Mouse (Mus musculus) testis, adult 2 months (tissue): Measurements from ENCODE around the gene Abca7. TPM values are rescaled to one million over a fixed set of nuclear protein-coding genes. Genes with fewer than 3 reads are reported as not detected.

Source experiments
- H3K27ac ChIP-seq: fragments of 200-500 bp; 2 replicates; pipeline ENCODE4 v1.5.1; 2012; ENCODE audit warnings: low read depth, low read length; ENCODE audit not compliant: control insufficient read depth, insufficient read depth
- H3K27me3 ChIP-seq: fragments of 200-500 bp; 2 replicates; pipeline ENCODE4 v1.6.1; 2012; ENCODE audit warnings: mild to moderate bottlenecking, low read length, moderate library complexity; ENCODE audit not compliant: control insufficient read depth, insufficient read depth
- H3K36me3 ChIP-seq: fragments of 200-500 bp; 2 replicates; pipeline ENCODE4 v1.6.1; 2012; ENCODE audit warnings: mild to moderate bottlenecking, low read length; ENCODE audit not compliant: control insufficient read depth, insufficient read depth
- H3K4me1 ChIP-seq: fragments of 200-500 bp; 2 replicates; pipeline ENCODE4 v1.6.1; 2012; ENCODE audit warnings: low read length; ENCODE audit not compliant: control insufficient read depth, insufficient read depth
- H3K4me3 ChIP-seq: fragments of 200-500 bp; 2 replicates; pipeline ENCODE4 v1.5.1; 2012; ENCODE audit warnings: low read depth, mild to moderate bottlenecking, low read length, moderate library complexity, mixed read lengths; ENCODE audit not compliant: control insufficient read depth
- CTCF ChIP-seq: fragments of 200-500 bp; IDR thresholded peaks from 2 replicates; pipeline ENCODE4 v1.5.1; 2012; ENCODE audit warnings: low read depth, mild to moderate bottlenecking, inconsistent platforms, low read length, moderate library complexity; ENCODE audit not compliant: control insufficient read depth, insufficient read depth, insufficient replicate concordance
- POLR2A ChIP-seq: fragments of 200-500 bp; IDR thresholded peaks from 2 replicates; pipeline ENCODE4 v1.6.1; 2012; ENCODE audit warnings: low read depth, mild to moderate bottlenecking, inconsistent platforms, low read length, moderate library complexity; ENCODE audit not compliant: control insufficient read depth
- polyA plus RNA-seq: library from polyadenylated mRNA; depleted of rRNA; stranded (reverse); fragments of >200 nt; gene quantifications from 2 replicates; pipeline ENCODE4 v1.2.3, GENCODE M21; 2012

The Abca7 gene
- polyA plus RNA-seq, 1 experiment: 2.2 TPM

DNA sequence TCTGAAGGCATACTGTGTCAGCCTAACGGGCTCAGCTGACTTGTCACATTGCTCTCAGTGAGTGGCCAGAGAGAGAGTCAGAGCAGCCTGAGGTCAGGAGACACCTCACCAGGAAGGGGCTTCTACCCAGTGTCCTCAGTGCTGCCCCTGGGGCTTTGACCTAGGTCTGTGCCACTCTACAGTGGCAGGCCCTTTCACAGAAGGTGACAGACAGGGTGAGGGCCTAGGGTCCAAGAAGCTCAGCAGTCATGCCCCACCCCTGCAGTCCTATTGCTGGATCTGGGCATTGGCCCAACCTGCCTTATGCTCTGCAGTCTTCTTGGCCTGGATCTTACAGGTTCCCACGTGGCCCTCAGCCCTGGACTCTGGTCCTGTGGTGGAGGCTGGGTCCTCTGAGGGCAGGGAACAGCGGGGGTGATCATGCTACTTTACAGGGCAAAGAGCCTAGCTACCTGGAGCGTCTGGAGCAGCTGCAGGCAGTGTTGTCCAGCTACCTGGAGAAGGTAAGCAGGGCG lies 29.4 kb upstream of the Abca7 start:
- no peaks in the 10 kb centered on the region for H3K27me3 ChIP-seq
- H3K27ac ChIP-seq: no peak overlapping the region
- H3K4me1 ChIP-seq: peaks cover 12% of the 10 kb centered on the region
- H3K36me3 ChIP-seq: no peaks in the 10 kb centered on the region; the same call in 1 of the 2 replicates
- TF ChIP-seq POLR2A (no peak), CTCF (no peak)
- no peak overlapping the region for H3K4me3 ChIP-seq

DNA sequence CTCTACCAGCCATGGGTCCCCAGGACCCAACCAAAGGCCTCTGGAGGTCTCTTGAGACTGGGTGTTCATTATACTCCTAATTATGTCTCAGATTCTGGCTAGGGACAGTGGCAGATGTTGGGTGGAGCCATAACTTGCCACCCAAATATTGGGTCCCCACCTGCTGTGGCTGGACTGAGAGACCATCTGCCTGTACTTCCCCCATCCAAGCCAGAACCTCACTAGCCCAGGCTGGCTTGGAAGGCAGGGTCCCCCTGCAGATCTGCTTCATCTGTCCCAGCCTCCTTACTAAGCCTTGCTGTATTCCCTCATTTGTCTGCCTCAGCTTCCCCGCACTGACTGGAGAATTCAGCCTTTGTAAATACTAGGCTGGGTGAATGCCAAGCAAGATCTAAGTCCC lies 28.1 kb upstream of the Abca7 start:
- Histone ChIP-seq H3K4me1 (peaks cover 12% of the 10 kb centered on the region), H3K36me3 (no peaks in the 10 kb centered on the region), H3K27ac (no peak overlapping the region), H3K27me3 (no peaks in the 10 kb centered on the region), H3K4me3 (no peak overlapping the region)
- TF ChIP-seq POLR2A (no peak), CTCF (no peak)

DNA sequence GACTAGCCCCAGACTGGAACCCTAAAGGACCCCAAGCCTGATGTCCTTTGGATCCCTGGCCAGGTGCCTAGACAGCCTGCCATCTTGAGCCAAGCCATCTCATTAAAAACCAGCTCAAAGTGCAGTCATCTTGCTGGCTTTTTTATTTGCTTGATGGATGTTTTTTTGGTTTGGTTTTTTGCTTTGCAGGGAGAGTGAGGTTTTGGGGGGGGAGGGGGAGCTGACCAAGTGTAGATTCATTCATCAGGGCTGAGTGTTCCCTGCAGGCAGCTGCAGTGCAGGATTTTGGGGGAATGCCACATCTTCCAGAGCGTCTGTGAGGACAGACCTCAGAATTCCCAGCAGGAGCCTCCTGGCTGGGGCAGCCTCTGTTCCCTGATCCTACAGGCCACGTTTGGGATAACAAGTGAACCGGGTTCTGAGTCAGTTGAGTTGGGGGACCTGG lies 27.1 kb upstream of the Abca7 start:
- H3K4me1 ChIP-seq: peaks cover 12% of the 10 kb centered on the region
- no peaks in the 10 kb centered on the region for H3K27me3 ChIP-seq
- no peak for TF ChIP-seq POLR2A
- TF ChIP-seq CTCF: no peak
- no peak overlapping the region for H3K4me3 ChIP-seq
- H3K27ac ChIP-seq: no peak overlapping the region
- no peaks in the 10 kb centered on the region for H3K36me3 ChIP-seq

DNA sequence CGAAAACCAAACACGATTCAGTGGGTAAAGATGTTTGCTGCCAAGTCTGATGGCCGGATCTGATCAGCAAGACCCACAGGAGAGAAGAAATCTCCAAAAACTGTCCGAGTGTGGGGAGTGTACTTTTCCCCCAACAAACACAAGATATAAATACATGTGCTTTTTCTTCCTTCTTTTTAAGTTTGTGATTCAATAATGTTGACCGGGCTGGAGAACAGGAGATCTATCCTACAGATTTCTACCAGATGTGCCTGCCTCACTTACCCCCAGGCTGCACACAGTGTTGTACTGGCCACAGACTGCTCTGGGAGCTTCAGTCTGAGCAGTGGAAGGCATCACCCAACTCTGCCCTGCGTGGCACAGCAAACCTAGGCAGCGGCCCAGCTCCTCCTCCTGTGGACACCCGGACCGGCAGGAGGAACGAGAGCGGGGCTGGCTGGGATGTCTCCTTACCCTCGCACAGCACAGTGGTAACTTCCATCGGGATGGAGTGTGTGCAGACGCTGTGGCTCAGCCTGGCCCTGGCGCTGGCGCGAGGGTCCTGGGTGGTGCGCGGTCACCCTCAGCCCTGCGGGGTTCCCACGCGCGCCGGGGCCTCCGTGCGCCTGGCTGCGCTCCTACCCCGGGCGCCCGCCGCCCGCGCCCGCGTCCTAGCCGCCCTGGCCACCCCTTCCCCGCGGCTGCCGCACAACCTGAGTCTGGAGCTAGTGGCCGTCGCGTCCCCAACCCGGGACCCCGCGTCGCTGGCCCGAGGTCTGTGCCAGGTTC lies 25.7 kb upstream of the Abca7 start, which contains the start of gene Grin3b:
TSS of gene Grin3b (plus strand) at position 301 of the 768 bp plus-strand sequence.
- H3K27me3 ChIP-seq: no peaks in the 10 kb centered on the region

DNA sequence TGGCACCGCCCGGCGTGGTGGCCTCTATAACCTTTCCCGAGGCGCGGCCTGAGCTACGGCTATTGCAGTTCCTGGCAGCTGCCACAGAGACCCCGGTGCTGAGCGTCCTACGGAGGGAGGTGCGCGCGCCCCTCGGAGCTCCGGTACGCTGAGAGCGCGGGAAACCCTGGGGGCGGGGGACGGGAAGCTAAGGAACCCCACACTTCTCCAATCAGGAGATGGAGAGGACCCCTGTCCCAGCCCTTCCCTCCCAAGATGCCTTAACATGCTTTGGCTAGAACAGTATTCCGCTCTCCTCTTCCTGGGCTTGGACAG lies 25.2 kb upstream of the Abca7 start:
- Histone ChIP-seq H3K4me3 (peak overlapping the region; percentile 25), H3K36me3 (no peaks in the 10 kb centered on the region), H3K27me3 (no peaks in the 10 kb centered on the region), H3K4me1 (peaks cover 19% of the 10 kb centered on the region), H3K27ac (no peak overlapping the region)
- TF ChIP-seq POLR2A: no peak
- TF ChIP-seq CTCF: no peak

More for the DNA sequence above, 25.7 kb upstream of the Abca7 start, which contains the start of gene Grin3b:
- no peak for TF ChIP-seq CTCF
- no peak for TF ChIP-seq POLR2A
- peak within 1 kb of the TSS; percentile 25 for H3K4me3 ChIP-seq
- H3K4me1 ChIP-seq: peaks cover 15% of the 10 kb centered on the region
- no peak within 1 kb of the TSS for H3K27ac ChIP-seq
- no peaks in the 10 kb centered on the region for H3K36me3 ChIP-seq

DNA sequence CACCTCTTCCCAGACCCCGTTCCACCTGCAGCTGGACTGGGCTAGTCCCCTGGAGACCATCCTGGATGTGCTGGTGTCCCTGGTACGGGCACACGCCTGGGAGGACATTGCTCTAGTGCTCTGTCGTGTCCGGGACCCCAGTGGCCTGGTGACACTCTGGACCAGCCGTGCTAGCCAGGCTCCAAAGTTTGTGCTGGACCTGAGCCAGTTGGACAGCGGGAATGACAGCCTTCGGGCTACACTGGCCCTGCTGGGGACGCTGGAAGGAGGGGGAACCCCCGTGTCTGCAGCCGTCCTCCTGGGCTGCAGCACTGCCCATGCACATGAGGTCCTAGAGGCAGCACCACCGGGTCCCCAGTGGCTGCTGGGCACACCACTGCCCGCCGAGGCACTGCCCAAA lies 23.5 kb upstream of the Abca7 start:
- no peaks in the 10 kb centered on the region for H3K36me3 ChIP-seq
- no peaks in the 10 kb centered on the region for H3K27me3 ChIP-seq
- no peak overlapping the region for H3K27ac ChIP-seq
- TF ChIP-seq CTCF (no peak), POLR2A (no peak)
- H3K4me3 ChIP-seq: no peak overlapping the region
- H3K4me1 ChIP-seq: peaks cover 33% of the 10 kb centered on the region

DNA sequence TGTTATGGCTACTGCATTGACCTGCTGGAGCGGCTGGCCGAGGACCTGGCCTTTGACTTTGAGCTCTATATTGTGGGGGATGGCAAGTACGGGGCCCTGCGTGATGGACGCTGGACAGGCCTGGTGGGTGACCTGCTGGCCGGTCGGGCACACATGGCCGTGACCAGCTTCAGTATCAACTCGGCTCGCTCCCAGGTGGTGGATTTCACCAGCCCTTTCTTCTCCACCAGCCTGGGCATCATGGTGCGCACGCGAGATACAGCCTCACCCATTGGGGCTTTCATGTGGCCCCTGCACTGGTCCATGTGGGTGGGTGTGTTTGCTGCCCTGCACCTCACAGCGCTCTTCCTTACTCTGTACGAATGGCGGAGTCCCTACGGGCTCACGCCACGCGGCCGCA lies 22.2 kb upstream of the Abca7 start:
- Histone ChIP-seq H3K36me3 (no peaks in the 10 kb centered on the region; the same call in 1 of the 2 replicates), H3K4me1 (peaks cover 36% of the 10 kb centered on the region), H3K27me3 (no peaks in the 10 kb centered on the region), H3K27ac (no peak overlapping the region), H3K4me3 (peak overlapping the region; percentile 39)
- TF ChIP-seq POLR2A (no peak), CTCF (no peak)

DNA sequence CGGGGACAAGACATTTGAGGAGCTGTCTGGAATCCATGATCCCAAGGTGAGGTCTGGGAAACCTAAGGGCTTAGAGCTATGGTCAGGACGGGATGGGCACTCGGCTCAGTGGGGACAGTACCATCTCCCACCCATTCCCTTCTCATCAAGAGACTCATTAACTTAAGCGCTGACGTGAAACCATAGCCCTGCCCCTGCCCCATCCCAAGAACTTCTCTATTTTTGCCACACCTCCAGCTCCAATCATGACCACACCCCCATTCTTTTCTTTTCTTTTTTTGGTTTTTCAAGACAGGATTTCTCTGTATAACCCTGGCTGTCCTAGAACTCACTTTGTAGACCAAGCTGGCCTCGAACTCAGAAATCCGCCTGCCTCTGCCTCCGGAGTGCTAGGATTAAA lies 21.6 kb upstream of the Abca7 start:
- H3K4me3 ChIP-seq: peak overlapping the region; percentile 39
- H3K36me3 ChIP-seq: no peaks in the 10 kb centered on the region; the same call in 1 of the 2 replicates
- H3K27ac ChIP-seq: no peak overlapping the region
- peaks cover 36% of the 10 kb centered on the region for H3K4me1 ChIP-seq
- TF ChIP-seq CTCF (no peak), POLR2A (no peak)
- no peaks in the 10 kb centered on the region for H3K27me3 ChIP-seq
